Mouse (Mus musculus): ENCODE measurements around the gene Tnfaip8l1. TPM values are rescaled to one million over a fixed set of nuclear protein-coding genes. Genes with fewer than 3 reads are reported as not detected.

Tnfaip8l1 gene
- polyA plus RNA-seq, 1 experiment from 2014 or later = 11.0 TPM

DNA sequence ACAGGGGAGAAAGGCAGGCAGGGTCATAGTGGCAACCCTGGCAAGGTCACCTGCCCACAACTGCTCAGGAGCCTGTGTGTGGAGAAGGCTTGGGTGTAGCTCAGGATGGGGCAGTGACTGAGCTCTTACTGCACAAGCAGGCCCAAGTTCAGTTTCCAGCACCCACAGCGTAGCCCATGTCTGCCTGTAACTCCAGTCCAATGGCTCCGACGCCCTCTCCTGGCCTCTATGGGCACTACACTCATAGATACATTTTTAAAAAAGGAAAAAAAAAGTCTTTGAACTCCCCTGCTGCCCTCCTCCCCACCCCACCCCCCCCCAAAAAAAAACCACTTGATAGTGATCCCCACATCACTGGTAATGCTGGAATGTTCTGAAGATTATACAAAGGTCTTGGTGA lies 39.4 kb downstream of the Tnfaip8l1 start:
- peaks cover 42% of the 10 kb centered on the region for H3K36me3 ChIP-seq (ENCODE audit: control insufficient read depth, insufficient read depth, low read length)
- DNase-seq (ENCODE audit: low spot score) (no peak), ATAC-seq (ENCODE audit: insufficient read depth, low FRiP score, low TSS enrichment) (no peak)
- H3K4me3 ChIP-seq (ENCODE audit: low read depth, low read length) = no peak overlapping the region
- H3K27me3 ChIP-seq (ENCODE audit: control insufficient read depth, insufficient read depth, low read length) = no peaks in the 10 kb centered on the region
- WGBS = 77% methylated on average over 3 of the region's 3 CpGs
- H3K27ac ChIP-seq (ENCODE audit: low read depth, low read length) = no peak overlapping the region
- no peak overlapping the region for H3K9ac ChIP-seq (ENCODE audit: low read length)
- H3K4me1 ChIP-seq (ENCODE audit: control insufficient read depth, insufficient read depth, low read length) = no peaks in the 10 kb centered on the region
- H3K9me3 ChIP-seq (ENCODE audit: control insufficient read depth, low read length) = no peaks in the 10 kb centered on the region
- no peak overlapping the region for H3K4me2 ChIP-seq (ENCODE audit: low read depth)

- Histone ChIP-seq H3K36me3 (ENCODE audit: control insufficient read depth, insufficient read depth, low read length) (peaks cover 39% of the 10 kb centered on the region), H3K9me3 (ENCODE audit: control insufficient read depth, low read length) (no peaks in the 10 kb centered on the region), H3K4me2 (ENCODE audit: low read depth) (no peak overlapping the region), H3K27me3 (ENCODE audit: control insufficient read depth, insufficient read depth, low read length) (no peaks in the 10 kb centered on the region), H3K27ac (ENCODE audit: low read depth, low read length) (no peak overlapping the region), H3K4me3 (ENCODE audit: low read depth, low read length) (no peak overlapping the region), H3K9ac (ENCODE audit: low read length) (no peak overlapping the region), H3K4me1 (ENCODE audit: control insufficient read depth, insufficient read depth, low read length) (no peaks in the 10 kb centered on the region)
- no peak for DNase-seq (ENCODE audit: low spot score)
- no peak for ATAC-seq (ENCODE audit: insufficient read depth, low FRiP score, low TSS enrichment)
- 96% methylated on average over 8 of the region's 8 CpGs for WGBS
These were observed 40.2 kb downstream of the Tnfaip8l1 start for GRCm38 (mm10) chr17:56202476-56202875.

DNA sequence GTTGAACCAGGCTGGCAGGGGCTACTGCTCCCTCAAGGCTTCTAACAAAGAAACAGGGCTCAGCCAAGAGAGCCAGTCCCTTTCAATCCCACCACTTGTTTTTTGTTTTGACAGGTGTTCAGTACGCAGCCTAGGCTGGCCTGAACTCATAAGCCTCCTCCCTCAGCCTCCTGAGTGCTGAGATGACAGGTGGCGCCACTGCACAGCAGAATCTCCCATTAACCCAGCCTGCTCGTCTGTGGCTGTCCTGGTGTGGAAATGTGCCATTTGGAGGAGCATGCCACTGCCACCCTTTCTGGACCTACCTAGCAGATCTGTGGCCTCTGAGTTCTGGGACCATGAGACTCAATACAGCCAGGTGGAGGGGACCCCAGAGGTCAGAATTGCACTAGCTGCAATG lies 41.5 kb downstream of the Tnfaip8l1 start:
- DNase-seq (ENCODE audit: low spot score) (no peak), ATAC-seq (ENCODE audit: insufficient read depth, low FRiP score, low TSS enrichment) (no peak)
- Histone ChIP-seq H3K36me3 (ENCODE audit: control insufficient read depth, insufficient read depth, low read length) (peaks cover 29% of the 10 kb centered on the region), H3K27me3 (ENCODE audit: control insufficient read depth, insufficient read depth, low read length) (no peaks in the 10 kb centered on the region), H3K4me1 (ENCODE audit: control insufficient read depth, insufficient read depth, low read length) (no peaks in the 10 kb centered on the region), H3K27ac (ENCODE audit: low read depth, low read length) (no peak overlapping the region), H3K9ac (ENCODE audit: low read length) (no peak overlapping the region), H3K4me3 (ENCODE audit: low read depth, low read length) (no peak overlapping the region), H3K9me3 (ENCODE audit: control insufficient read depth, low read length) (no peaks in the 10 kb centered on the region), H3K4me2 (ENCODE audit: low read depth) (no peak overlapping the region)
- 60% methylated on average over 3 of the region's 3 CpGs for WGBS

DNA sequence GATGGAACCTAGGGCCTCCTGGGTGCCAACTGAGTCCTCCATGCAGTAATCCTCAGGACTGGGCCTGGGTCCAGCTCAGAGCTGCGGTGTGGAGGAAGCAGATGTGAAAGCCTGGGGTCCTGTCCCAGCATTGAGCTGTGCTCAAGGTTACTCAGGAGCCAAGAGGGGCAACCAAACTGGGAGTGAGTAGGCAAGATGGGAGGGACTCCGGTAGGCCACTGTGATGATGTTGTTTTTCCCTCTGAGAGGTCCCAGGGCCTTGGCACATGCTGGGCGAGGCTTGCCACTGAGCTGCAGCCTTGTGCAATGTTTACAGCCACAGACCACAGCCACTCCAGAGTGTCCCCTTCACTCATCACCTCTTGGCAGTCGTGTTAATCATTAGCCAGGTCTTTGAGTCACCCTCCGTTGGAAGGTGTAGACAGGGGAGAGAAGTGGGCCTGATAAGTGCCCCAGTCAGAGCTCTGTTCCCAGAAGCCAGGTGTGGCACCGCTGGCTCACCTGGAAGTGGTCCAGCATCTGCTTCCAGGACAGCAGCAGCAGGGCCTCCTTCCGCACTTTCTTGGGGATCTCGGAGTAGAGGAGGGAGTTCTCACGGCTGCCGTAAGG lies 44.1 kb downstream of the Tnfaip8l1 start:
- H3K4me3 ChIP-seq (ENCODE audit: low read depth, low read length) = no peak overlapping the region
- ATAC-seq (ENCODE audit: insufficient read depth, low FRiP score, low TSS enrichment) (no peak), DNase-seq (ENCODE audit: low spot score) (no peak)
- H3K4me2 ChIP-seq (ENCODE audit: low read depth) = no peak overlapping the region
- peaks cover 30% of the 10 kb centered on the region for H3K36me3 ChIP-seq (ENCODE audit: control insufficient read depth, insufficient read depth, low read length)
- no peak overlapping the region for H3K27ac ChIP-seq (ENCODE audit: low read depth, low read length)
- H3K9ac ChIP-seq (ENCODE audit: low read length) = no peak overlapping the region
- H3K27me3 ChIP-seq (ENCODE audit: control insufficient read depth, insufficient read depth, low read length) = no peaks in the 10 kb centered on the region
- no peaks in the 10 kb centered on the region for H3K9me3 ChIP-seq (ENCODE audit: control insufficient read depth, low read length)
- H3K4me1 ChIP-seq (ENCODE audit: control insufficient read depth, insufficient read depth, low read length) = no peaks in the 10 kb centered on the region
- WGBS = 90% methylated on average over 10 of the region's 10 CpGs

DNA sequence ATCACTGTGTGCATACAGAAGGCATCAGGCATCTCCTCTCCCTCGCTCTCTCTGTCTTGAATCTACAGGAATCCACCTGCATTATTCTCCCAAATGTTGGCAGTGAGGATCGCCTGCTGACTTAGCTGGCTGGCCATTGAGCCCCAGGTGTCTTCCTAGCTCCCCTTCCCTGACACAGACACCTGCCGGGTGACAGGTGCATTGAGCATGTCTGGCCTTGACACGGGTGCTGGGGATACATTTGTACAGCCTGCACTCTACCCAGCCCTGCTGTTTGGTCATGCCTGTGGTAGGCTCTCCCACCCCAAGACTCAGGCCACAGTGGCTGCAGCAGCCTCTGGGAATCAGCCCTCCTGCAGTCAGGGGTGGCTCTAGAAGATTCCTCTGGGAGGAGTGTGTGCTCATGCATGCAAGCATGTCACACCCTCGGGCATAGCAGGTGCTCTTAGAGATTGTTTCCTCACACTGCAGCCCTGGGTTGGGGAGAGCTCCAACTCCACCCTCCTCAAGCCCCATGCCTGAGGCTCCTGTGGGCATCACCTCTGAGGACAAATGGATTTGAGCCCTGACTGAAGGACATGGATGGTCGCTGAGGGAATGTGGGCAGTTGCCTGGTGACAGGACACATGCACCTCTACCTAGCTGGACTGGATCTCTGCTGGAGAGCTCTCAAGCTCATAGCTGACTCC lies 44.9 kb downstream of the Tnfaip8l1 start:
- no peak overlapping the region for H3K9ac ChIP-seq (ENCODE audit: low read length)
- WGBS = 85% methylated on average over 6 of the region's 6 CpGs

GRCm38 (mm10) chr17:56207963-56208530 lies 45.8 kb downstream of the Tnfaip8l1 start:
- no peak for DNase-seq (ENCODE audit: low spot score)
- no peaks in the 10 kb centered on the region for H3K4me1 ChIP-seq (ENCODE audit: control insufficient read depth, insufficient read depth, low read length)
- whole genome bisulfite sequencing = 94% methylated on average over 9 of the region's 9 CpGs
- peaks cover 30% of the 10 kb centered on the region for H3K36me3 ChIP-seq (ENCODE audit: control insufficient read depth, insufficient read depth, low read length)
- no peaks in the 10 kb centered on the region for H3K27me3 ChIP-seq (ENCODE audit: control insufficient read depth, insufficient read depth, low read length)
- no peak overlapping the region for H3K27ac ChIP-seq (ENCODE audit: low read depth, low read length)
- no peaks in the 10 kb centered on the region for H3K9me3 ChIP-seq (ENCODE audit: control insufficient read depth, low read length)
- no peak overlapping the region for H3K9ac ChIP-seq (ENCODE audit: low read length)
- no peak overlapping the region for H3K4me3 ChIP-seq (ENCODE audit: low read depth, low read length)
- no peak for ATAC-seq (ENCODE audit: insufficient read depth, low FRiP score, low TSS enrichment)
- H3K4me2 ChIP-seq (ENCODE audit: low read depth) = no peak overlapping the region

More for the DNA sequence above, 44.9 kb downstream of the Tnfaip8l1 start:
- Histone ChIP-seq H3K4me2 (ENCODE audit: low read depth) (no peak overlapping the region), H3K27ac (ENCODE audit: low read depth, low read length) (no peak overlapping the region), H3K27me3 (ENCODE audit: control insufficient read depth, insufficient read depth, low read length) (no peaks in the 10 kb centered on the region), H3K4me3 (ENCODE audit: low read depth, low read length) (no peak overlapping the region), H3K36me3 (ENCODE audit: control insufficient read depth, insufficient read depth, low read length) (peaks cover 30% of the 10 kb centered on the region), H3K4me1 (ENCODE audit: control insufficient read depth, insufficient read depth, low read length) (no peaks in the 10 kb centered on the region), H3K9me3 (ENCODE audit: control insufficient read depth, low read length) (no peaks in the 10 kb centered on the region)
- no peak for DNase-seq (ENCODE audit: low spot score)
- ATAC-seq (ENCODE audit: insufficient read depth, low FRiP score, low TSS enrichment) = no peak

DNA sequence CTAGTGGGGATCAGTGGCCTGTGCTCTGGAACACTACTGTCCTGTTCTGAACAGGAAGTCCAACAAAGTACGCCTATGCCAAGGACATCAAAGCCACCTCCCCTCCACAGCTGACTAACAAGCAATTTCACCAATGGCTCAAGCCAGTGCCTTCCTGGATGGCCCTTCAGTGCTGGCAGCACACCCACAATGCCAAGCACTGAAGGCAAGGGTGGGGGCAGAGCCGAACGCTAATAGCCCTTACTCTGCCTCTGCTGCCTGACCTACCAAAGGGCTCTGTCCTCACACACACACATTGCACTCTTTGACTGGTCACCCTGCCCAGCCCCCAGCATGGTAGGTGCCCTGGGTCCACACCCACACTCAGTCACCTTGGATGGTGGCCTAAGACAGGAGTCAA lies 46.5 kb downstream of the Tnfaip8l1 start:
- no peak overlapping the region for H3K27ac ChIP-seq (ENCODE audit: low read depth, low read length)
- no peak overlapping the region for H3K4me2 ChIP-seq (ENCODE audit: low read depth)
- no peak overlapping the region for H3K9ac ChIP-seq (ENCODE audit: low read length)
- H3K4me3 ChIP-seq (ENCODE audit: low read depth, low read length) = no peak overlapping the region
- H3K36me3 ChIP-seq (ENCODE audit: control insufficient read depth, insufficient read depth, low read length) = peaks cover 23% of the 10 kb centered on the region
- no peaks in the 10 kb centered on the region for H3K9me3 ChIP-seq (ENCODE audit: control insufficient read depth, low read length)
- H3K27me3 ChIP-seq (ENCODE audit: control insufficient read depth, insufficient read depth, low read length) = no peaks in the 10 kb centered on the region
- WGBS = 95% methylated on average over 3 of the region's 3 CpGs
- no peaks in the 10 kb centered on the region for H3K4me1 ChIP-seq (ENCODE audit: control insufficient read depth, insufficient read depth, low read length)
- ATAC-seq (ENCODE audit: insufficient read depth, low FRiP score, low TSS enrichment) (no peak), DNase-seq (ENCODE audit: low spot score) (no peak)

DNA sequence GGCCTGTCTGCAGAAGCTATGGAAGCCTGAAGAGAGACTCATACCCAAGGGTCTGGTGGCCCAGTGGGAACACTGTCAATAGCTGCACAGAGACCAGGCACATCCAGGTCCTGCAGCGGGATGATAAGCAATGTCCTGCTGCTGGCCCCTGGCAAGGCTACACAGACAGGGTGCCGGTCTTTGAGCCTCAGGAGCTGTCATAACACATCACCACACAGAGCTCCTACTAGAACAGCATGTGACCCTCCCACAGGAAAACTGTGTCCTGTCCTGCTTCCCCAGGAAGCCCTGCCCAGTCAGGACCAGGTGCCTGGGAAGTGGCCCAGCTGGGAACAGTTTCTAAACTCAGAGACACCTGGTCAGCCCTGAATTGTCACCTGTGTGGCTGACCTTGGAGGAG lies 48.8 kb downstream of the Tnfaip8l1 start:
- no peak for DNase-seq (ENCODE audit: low spot score)
- 86% methylated on average over 2 of the region's 2 CpGs for WGBS
- Histone ChIP-seq H3K9me3 (ENCODE audit: control insufficient read depth, low read length) (no peaks in the 10 kb centered on the region), H3K27ac (ENCODE audit: low read depth, low read length) (no peak overlapping the region), H3K4me1 (ENCODE audit: control insufficient read depth, insufficient read depth, low read length) (no peaks in the 10 kb centered on the region), H3K9ac (ENCODE audit: low read length) (no peak overlapping the region), H3K4me2 (ENCODE audit: low read depth) (no peak overlapping the region), H3K27me3 (ENCODE audit: control insufficient read depth, insufficient read depth, low read length) (no peaks in the 10 kb centered on the region), H3K36me3 (ENCODE audit: control insufficient read depth, insufficient read depth, low read length) (peaks cover 12% of the 10 kb centered on the region), H3K4me3 (ENCODE audit: low read depth, low read length) (no peak overlapping the region)
- no peak for ATAC-seq (ENCODE audit: insufficient read depth, low FRiP score, low TSS enrichment)

DNA sequence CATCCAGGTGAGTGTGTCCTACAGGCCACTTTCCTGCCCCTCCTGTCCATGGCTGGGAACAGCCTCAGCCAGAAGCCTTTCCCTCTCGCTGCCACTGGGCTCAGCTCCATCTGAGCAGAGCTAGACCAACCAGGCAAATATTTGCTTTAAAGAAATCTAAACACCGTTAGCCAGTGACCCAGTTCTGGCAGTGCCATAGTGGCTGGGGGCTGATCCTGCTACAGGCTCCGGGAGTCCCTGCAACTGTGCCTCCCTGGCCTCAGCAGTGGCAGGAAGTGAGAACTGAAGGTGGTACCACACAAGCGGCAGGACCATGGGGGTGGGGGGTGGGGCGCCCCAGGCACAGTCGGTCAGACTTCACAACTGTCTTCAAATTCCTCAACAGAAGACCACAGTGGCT lies 50.4 kb downstream of the Tnfaip8l1 start:
- H3K36me3 ChIP-seq (ENCODE audit: control insufficient read depth, insufficient read depth, low read length) = peaks cover 10% of the 10 kb centered on the region
- H3K27ac ChIP-seq (ENCODE audit: low read depth, low read length) = no peak overlapping the region
- H3K4me2 ChIP-seq (ENCODE audit: low read depth) = no peak overlapping the region
- no peaks in the 10 kb centered on the region for H3K9me3 ChIP-seq (ENCODE audit: control insufficient read depth, low read length)
- DNase-seq (ENCODE audit: low spot score) (no peak), ATAC-seq (ENCODE audit: insufficient read depth, low FRiP score, low TSS enrichment) (no peak)
- 68% methylated on average over 6 of the region's 6 CpGs for WGBS
- H3K9ac ChIP-seq (ENCODE audit: low read length) = no peak overlapping the region
- no peaks in the 10 kb centered on the region for H3K27me3 ChIP-seq (ENCODE audit: control insufficient read depth, insufficient read depth, low read length)
- peaks cover 8% of the 10 kb centered on the region for H3K4me1 ChIP-seq (ENCODE audit: control insufficient read depth, insufficient read depth, low read length)
- H3K4me3 ChIP-seq (ENCODE audit: low read depth, low read length) = no peak overlapping the region

All from neural tube, embryonic 11.5 days (tissue).